Mouse (Mus musculus): ENCODE data around the gene Tdrd12.
"Not testable (repeated sequence)": the region's sequence is repeated elsewhere in the genome, so short reads cannot be mapped to it uniquely, and the experiment has no call there.

DNA sequence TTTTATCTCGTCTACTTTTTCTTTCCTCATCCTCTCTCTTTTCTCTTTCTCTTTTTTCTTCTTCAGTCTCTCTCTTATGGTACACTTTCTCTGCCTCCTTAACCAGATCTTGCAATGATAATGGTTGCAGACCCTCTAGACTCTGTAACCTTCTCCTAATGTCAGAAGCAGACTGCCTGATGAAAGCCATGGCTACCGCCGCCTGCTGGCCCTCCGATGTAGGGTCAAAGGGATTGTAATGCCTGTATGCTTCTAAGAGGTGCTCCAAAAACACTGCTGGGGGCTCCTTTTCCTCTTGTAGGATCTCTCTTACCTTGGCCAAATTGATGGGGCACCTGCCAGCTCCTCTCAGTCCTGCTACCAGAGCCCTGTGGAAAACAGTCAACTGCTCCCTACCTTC is 32.2 kb upstream of the Tdrd12 start:
- not testable (repeated sequence) for TF ChIP-seq CTCF (IDR thresholded peaks at IDR 0.05; ENCODE audit: low read depth); EP300 (optimal IDR thresholded peaks at IDR 0.05)
